Mouse (Mus musculus): ENCODE data around the gene Spata16. TPM values are rescaled to one million over a fixed set of nuclear protein-coding genes. Genes with fewer than 3 reads are reported as not detected.

The Spata16 gene
- polyA plus RNA-seq, 1 experiment from 2014 or later: not detected

GRCm38 (mm10) chr3:26979603-26980002, 342.2 kb downstream of the Spata16 start:
- H3K27ac ChIP-seq (ENCODE audit: low read depth, low read length): no peak overlapping the region
- ATAC-seq (ENCODE audit: insufficient read depth, low FRiP score, low TSS enrichment): no peak
- WGBS: 84% methylated on average over 2 of the region's 2 CpGs

GRCm38 (mm10) chr3:26980371-26980770, 343.0 kb downstream of the Spata16 start:
- H3K36me3 ChIP-seq (ENCODE audit: control insufficient read depth, insufficient read depth, low read length): no peaks in the 10 kb centered on the region
- ATAC-seq (ENCODE audit: insufficient read depth, low FRiP score, low TSS enrichment) (no peak), DNase-seq (ENCODE audit: low spot score) (no peak)
- no peak overlapping the region for H3K4me3 ChIP-seq (ENCODE audit: low read depth, low read length)
- 86% methylated on average over 3 of the region's 3 CpGs for WGBS
- no peaks in the 10 kb centered on the region for H3K27me3 ChIP-seq (ENCODE audit: control insufficient read depth, insufficient read depth, low read length)
- no peak overlapping the region for H3K9ac ChIP-seq (ENCODE audit: low read length)
- no peaks in the 10 kb centered on the region for H3K4me1 ChIP-seq (ENCODE audit: control insufficient read depth, insufficient read depth, low read length)
- no peak overlapping the region for H3K27ac ChIP-seq (ENCODE audit: low read depth, low read length)
- H3K9me3 ChIP-seq (ENCODE audit: control insufficient read depth, low read length): no peaks in the 10 kb centered on the region
- no peak overlapping the region for H3K4me2 ChIP-seq (ENCODE audit: low read depth)

More at GRCm38 (mm10) chr3:26979603-26980002, 342.2 kb downstream of the Spata16 start:
- Histone ChIP-seq H3K4me2 (ENCODE audit: low read depth) (no peak overlapping the region), H3K9me3 (ENCODE audit: control insufficient read depth, low read length) (no peaks in the 10 kb centered on the region), H3K4me3 (ENCODE audit: low read depth, low read length) (no peak overlapping the region), H3K9ac (ENCODE audit: low read length) (no peak overlapping the region), H3K27me3 (ENCODE audit: control insufficient read depth, insufficient read depth, low read length) (no peaks in the 10 kb centered on the region), H3K36me3 (ENCODE audit: control insufficient read depth, insufficient read depth, low read length) (no peaks in the 10 kb centered on the region), H3K4me1 (ENCODE audit: control insufficient read depth, insufficient read depth, low read length) (no peaks in the 10 kb centered on the region)
- DNase-seq (ENCODE audit: low spot score): no peak

- ATAC-seq (ENCODE audit: insufficient read depth, low FRiP score, low TSS enrichment) (no peak), DNase-seq (ENCODE audit: low spot score) (no peak)
- no peaks in the 10 kb centered on the region for H3K4me1 ChIP-seq (ENCODE audit: control insufficient read depth, insufficient read depth, low read length)
- H3K9ac ChIP-seq (ENCODE audit: low read length): no peak overlapping the region
- no peaks in the 10 kb centered on the region for H3K27me3 ChIP-seq (ENCODE audit: control insufficient read depth, insufficient read depth, low read length)
- no peaks in the 10 kb centered on the region for H3K9me3 ChIP-seq (ENCODE audit: control insufficient read depth, low read length)
- WGBS: 81% methylated on average over 6 of the region's 6 CpGs
- H3K4me3 ChIP-seq (ENCODE audit: low read depth, low read length): no peak overlapping the region
- H3K36me3 ChIP-seq (ENCODE audit: control insufficient read depth, insufficient read depth, low read length): no peaks in the 10 kb centered on the region
- H3K4me2 ChIP-seq (ENCODE audit: low read depth): no peak overlapping the region
- H3K27ac ChIP-seq (ENCODE audit: low read depth, low read length): no peak overlapping the region
Measured at GRCm38 (mm10) chr3:26981979-26982623, 344.7 kb downstream of the Spata16 start.

- ATAC-seq (ENCODE audit: insufficient read depth, low FRiP score, low TSS enrichment): no peak
- Histone ChIP-seq H3K36me3 (ENCODE audit: control insufficient read depth, insufficient read depth, low read length) (no peaks in the 10 kb centered on the region), H3K27ac (ENCODE audit: low read depth, low read length) (no peak overlapping the region), H3K9me3 (ENCODE audit: control insufficient read depth, low read length) (no peaks in the 10 kb centered on the region), H3K4me3 (ENCODE audit: low read depth, low read length) (no peak overlapping the region), H3K4me2 (ENCODE audit: low read depth) (no peak overlapping the region), H3K27me3 (ENCODE audit: control insufficient read depth, insufficient read depth, low read length) (no peaks in the 10 kb centered on the region), H3K4me1 (ENCODE audit: control insufficient read depth, insufficient read depth, low read length) (no peaks in the 10 kb centered on the region), H3K9ac (ENCODE audit: low read length) (no peak overlapping the region)
- no peak for DNase-seq (ENCODE audit: low spot score)
- WGBS: 90% methylated on average over 6 of the region's 6 CpGs
Measured at GRCm38 (mm10) chr3:26983749-26984148, 346.3 kb downstream of the Spata16 start.

GRCm38 (mm10) chr3:27006844-27007243, 369.4 kb downstream of the Spata16 start:
- DNase-seq (ENCODE audit: low spot score): no peak
- no peaks in the 10 kb centered on the region for H3K36me3 ChIP-seq (ENCODE audit: control insufficient read depth, insufficient read depth, low read length)
- no peak overlapping the region for H3K9ac ChIP-seq (ENCODE audit: low read length)
- H3K4me3 ChIP-seq (ENCODE audit: low read depth, low read length): no peak overlapping the region
- H3K4me1 ChIP-seq (ENCODE audit: control insufficient read depth, insufficient read depth, low read length): no peaks in the 10 kb centered on the region
- ATAC-seq (ENCODE audit: insufficient read depth, low FRiP score, low TSS enrichment): no peak
- H3K27me3 ChIP-seq (ENCODE audit: control insufficient read depth, insufficient read depth, low read length): no peaks in the 10 kb centered on the region
- H3K9me3 ChIP-seq (ENCODE audit: control insufficient read depth, low read length): no peaks in the 10 kb centered on the region
- no peak overlapping the region for H3K4me2 ChIP-seq (ENCODE audit: low read depth)
- WGBS: 57% methylated on average over 1 of the region's 1 CpGs
- H3K27ac ChIP-seq (ENCODE audit: low read depth, low read length): no peak overlapping the region

- Histone ChIP-seq H3K9ac (ENCODE audit: low read length) (no peak overlapping the region), H3K27me3 (ENCODE audit: control insufficient read depth, insufficient read depth, low read length) (no peaks in the 10 kb centered on the region), H3K27ac (ENCODE audit: low read depth, low read length) (no peak overlapping the region), H3K4me1 (ENCODE audit: control insufficient read depth, insufficient read depth, low read length) (no peaks in the 10 kb centered on the region), H3K4me3 (ENCODE audit: low read depth, low read length) (no peak overlapping the region), H3K4me2 (ENCODE audit: low read depth) (no peak overlapping the region), H3K36me3 (ENCODE audit: control insufficient read depth, insufficient read depth, low read length) (no peaks in the 10 kb centered on the region), H3K9me3 (ENCODE audit: control insufficient read depth, low read length) (no peaks in the 10 kb centered on the region)
- ATAC-seq (ENCODE audit: insufficient read depth, low FRiP score, low TSS enrichment) (no peak), DNase-seq (ENCODE audit: low spot score) (no peak)
- 55% methylated on average over 3 of the region's 3 CpGs for WGBS
Measured at GRCm38 (mm10) chr3:27027957-27028356, 390.5 kb downstream of the Spata16 start.

GRCm38 (mm10) chr3:27028526-27028925, 391.1 kb downstream of the Spata16 start:
- H3K27ac ChIP-seq (ENCODE audit: low read depth, low read length): no peak overlapping the region
- H3K9me3 ChIP-seq (ENCODE audit: control insufficient read depth, low read length): no peaks in the 10 kb centered on the region
- H3K9ac ChIP-seq (ENCODE audit: low read length): no peak overlapping the region
- no peak overlapping the region for H3K4me3 ChIP-seq (ENCODE audit: low read depth, low read length)
- DNase-seq (ENCODE audit: low spot score) (no peak), ATAC-seq (ENCODE audit: insufficient read depth, low FRiP score, low TSS enrichment) (no peak)
- H3K4me2 ChIP-seq (ENCODE audit: low read depth): no peak overlapping the region
- H3K4me1 ChIP-seq (ENCODE audit: control insufficient read depth, insufficient read depth, low read length): no peaks in the 10 kb centered on the region
- no peaks in the 10 kb centered on the region for H3K27me3 ChIP-seq (ENCODE audit: control insufficient read depth, insufficient read depth, low read length)
- no peaks in the 10 kb centered on the region for H3K36me3 ChIP-seq (ENCODE audit: control insufficient read depth, insufficient read depth, low read length)

- no peaks in the 10 kb centered on the region for H3K9me3 ChIP-seq (ENCODE audit: control insufficient read depth, low read length)
- no peak overlapping the region for H3K27ac ChIP-seq (ENCODE audit: low read depth, low read length)
- ATAC-seq (ENCODE audit: insufficient read depth, low FRiP score, low TSS enrichment) (no peak), DNase-seq (ENCODE audit: low spot score) (no peak)
- no peak overlapping the region for H3K4me3 ChIP-seq (ENCODE audit: low read depth, low read length)
- H3K27me3 ChIP-seq (ENCODE audit: control insufficient read depth, insufficient read depth, low read length): no peaks in the 10 kb centered on the region
- no peak overlapping the region for H3K4me2 ChIP-seq (ENCODE audit: low read depth)
- H3K36me3 ChIP-seq (ENCODE audit: control insufficient read depth, insufficient read depth, low read length): no peaks in the 10 kb centered on the region
- H3K4me1 ChIP-seq (ENCODE audit: control insufficient read depth, insufficient read depth, low read length): no peaks in the 10 kb centered on the region
- no peak overlapping the region for H3K9ac ChIP-seq (ENCODE audit: low read length)
- WGBS: 93% methylated on average over 8 of the region's 8 CpGs
Measured at GRCm38 (mm10) chr3:27030067-27030857, 392.8 kb downstream of the Spata16 start.

Measured in neural tube, embryonic 11.5 days (tissue).